Mouse (Mus musculus) left cerebral cortex, postnatal 25 days (tissue): ENCODE measurements at regions not wholly inside any gene's neighbourhood (a gene's known extent, or its start where the extent isn't known, plus 50 kb on each side); places are given as distances from the start of the nearest gene placed in this dataset.
A peak's percentile ranks its signal among the peaks of the same experiment; 100 is the strongest.

Experiments
- DNase-seq, 2 experiments: peaks; one replicate each; pipeline ENCODE4 v3.0.0; 2022; ENCODE audit warnings: low spot score in 2 of 2, mixed read lengths in 1 of 2
- intact Hi-C: fragments of 180-260 bp; cut with DNase I; formaldehyde crosslinking; loops from one replicate; pipeline ENCODE4 v1.15.1; 2025

DNA sequence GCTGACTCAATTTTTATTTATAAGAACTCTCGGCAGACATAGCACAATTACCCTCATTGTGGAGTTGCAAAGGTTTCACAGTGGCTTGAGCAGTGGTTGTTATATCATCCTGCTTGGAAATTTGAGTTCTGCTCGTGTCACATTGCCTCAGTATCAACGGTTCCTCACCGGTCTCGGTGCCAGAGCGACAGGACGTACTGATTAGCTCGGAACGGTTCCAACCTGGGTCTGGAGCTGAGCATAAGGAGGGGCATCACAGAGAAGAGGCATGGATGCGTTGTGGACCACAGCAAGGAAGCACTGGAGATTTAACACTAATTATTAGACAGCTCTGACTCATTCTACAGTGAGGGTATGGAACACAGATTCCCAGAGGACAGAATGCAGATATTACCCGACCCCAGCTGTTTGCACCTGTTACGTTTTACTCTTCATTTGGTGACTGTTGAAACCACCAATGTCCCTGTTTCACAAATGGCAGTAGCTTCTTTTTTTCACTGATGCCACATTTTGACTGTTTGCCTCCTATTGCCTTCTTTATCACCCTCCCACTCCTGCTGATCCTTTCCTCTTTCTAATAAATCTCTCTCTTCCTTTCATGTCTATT, 189.8 kb downstream of the Gja1 start:
- DNase-seq = no peak
- intact Hi-C loops = no loop called here

DNA sequence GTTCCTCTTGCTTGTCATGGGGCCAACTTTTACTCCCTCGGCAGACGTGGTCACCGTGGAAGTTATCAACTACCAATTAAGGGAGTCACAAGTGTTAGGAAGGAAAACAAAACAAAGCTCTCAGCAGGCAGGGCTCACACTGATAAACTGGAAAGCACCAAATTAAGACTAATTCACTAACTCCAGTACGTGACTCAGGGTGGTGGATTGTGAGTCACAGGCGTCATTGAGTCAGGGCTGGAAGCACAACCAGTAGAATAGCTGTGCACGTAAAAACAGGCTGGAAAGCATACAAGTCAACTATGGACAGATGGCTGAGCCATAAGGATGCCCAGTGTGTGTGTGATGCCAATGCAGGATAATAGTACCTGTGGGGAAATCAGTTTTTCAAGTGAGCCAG, 204.9 kb downstream of the Gja1 start:
- DNase-seq = peak; percentile 5 to 53
- intact Hi-C loops = no loop called here

DNA sequence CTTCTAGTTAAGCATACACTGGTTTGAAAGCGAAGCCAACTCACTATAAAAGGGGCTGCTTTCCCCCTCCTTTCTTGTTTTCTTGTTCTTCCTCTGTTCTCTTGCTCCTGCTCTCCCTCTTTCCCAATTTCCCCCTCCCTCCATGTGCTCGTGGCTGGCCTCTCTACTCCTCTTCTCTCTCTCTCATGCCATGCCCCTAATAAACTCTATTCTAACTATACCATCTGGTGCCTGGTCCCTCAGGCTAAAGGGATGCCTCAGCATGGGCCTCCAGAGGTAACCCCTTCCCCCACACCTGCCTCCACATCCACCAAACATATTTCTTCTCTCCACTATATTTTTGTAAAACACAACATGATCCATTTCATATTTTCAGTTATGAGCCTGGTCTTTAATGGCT, 210.1 kb downstream of the Gja1 start:
- no peak for DNase-seq
- intact Hi-C loops = no loop called here

DNA sequence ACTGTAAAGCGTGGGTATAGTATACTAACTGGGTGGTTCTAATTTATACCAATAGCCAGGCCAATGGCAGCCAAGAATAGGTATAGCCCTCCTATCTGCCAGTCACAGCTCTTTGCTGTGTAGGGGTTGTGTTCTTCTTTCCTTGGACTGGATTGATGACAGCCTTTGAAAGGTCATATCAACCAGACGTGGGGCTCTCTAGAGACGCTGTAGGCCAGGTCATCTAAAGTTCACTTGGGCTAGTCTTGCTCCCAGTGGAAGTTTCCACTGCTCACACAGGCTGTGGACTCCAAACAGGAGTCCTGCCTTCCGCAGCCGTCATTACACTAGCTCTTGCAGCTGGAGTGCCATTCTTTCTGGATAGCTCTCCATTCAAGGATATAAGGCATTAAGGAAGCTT, 220.3 kb downstream of the Gja1 start:
- intact Hi-C loops = loop anchor here (5.0 kb wide), 1 partner anchor 220 kb away; the partner anchor contains the start of gene Gja1

DNA sequence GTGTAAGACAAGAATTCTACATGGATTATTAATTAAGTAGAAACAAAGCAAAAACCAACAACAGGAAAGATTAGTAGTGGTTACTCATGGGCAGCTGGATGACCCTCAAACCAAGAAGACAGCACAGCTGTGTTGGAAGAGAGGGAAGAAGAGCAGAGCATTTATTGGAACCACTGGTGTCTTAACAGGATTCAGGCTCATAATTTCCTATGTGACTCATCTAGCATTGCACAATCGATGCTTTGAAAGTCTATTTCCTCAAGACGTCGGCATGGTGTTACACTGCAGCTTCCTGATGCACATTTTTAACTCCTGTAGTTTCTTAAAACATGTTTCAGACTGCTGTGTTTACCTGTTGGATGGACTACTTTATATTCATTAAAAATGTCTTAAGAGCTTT, 221.1 kb downstream of the Gja1 start:
- no peak for DNase-seq
- intact Hi-C loops = loop anchor here (5.0 kb wide), 1 partner anchor 221 kb away; the partner anchor contains the start of gene Gja1

More for the DNA sequence above, 220.3 kb downstream of the Gja1 start:
- DNase-seq = no peak

DNA sequence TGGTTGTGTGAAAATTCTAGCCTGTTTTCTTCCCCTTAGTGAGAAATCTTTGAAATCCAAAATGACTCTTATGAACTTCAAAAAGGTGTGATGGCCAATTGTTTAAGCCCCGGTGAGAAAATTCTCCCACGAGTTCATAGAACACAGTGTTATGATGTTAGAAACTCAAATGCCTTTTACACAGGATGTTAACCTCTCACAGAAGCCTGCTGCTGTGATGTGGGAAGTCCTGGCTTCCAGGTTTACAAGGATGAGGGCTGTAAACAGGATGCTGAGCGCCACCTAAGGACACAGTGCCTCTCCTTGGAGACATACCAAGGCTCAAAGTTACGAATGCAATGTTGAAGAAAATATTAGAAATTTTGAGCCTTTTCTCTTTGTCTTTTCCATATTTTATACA, 222.8 kb downstream of the Gja1 start:
- DNase-seq = no peak
- intact Hi-C loops = loop anchor here (5.0 kb wide), 1 partner anchor 223 kb away; the partner anchor contains the start of gene Gja1

DNA sequence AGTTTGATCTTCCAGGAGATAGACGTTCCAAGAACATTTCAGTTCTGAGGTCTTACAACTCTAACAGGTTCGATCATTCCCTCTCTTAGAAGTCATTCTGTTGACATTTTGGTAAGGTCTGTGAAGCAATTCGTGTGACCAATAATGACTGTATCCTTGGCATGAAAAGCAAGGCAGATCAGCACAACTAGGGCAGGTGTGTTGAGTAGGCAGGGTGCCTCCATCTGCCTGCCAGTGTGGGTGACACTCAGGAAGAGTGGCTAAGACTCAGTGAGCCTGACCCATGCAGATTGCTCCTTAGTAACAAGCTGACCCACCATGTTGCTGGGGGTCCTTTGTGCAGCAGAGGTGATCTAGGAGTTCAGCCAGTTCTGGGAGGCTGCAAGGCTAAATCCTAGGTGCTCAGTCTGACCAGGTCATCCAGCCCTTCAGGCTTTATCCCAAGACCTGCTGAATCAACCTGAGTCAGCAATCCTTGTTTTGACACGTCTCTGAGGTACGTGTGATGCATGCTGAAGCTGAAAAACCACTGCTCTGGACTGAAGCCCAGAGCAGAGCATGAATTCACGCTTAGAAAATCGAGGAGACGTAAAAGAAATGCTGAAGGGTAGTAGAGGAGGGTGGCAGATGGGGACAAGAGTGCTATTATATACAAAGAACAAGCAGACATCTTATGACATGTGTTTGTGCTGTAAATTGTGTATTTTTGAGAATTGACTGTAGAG, 234.6 kb downstream of the Gja1 start:
- DNase-seq = peak; percentile 14 to 30
- intact Hi-C loops = no loop called here

DNA sequence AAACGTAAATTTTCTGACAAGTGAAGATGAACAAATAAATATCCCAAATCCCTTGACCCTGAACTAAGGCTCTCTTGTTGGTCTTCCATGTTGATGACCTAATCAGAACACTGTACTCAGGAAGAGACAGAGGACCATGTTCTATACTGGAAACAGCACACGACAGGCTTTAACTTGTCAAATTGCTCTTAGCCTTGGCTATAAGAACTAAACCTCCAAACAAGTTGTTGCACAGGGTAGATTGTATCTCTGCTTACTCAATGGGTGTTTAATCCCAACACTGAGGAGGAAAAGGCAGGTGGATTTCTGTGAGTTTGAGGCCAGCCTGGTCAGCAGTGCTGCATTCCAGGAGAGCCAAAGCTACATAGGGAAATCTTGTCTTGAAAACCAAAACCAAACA, 265.5 kb downstream of the Gja1 start:
- intact Hi-C loops = no loop called here
- no peak for DNase-seq

DNA sequence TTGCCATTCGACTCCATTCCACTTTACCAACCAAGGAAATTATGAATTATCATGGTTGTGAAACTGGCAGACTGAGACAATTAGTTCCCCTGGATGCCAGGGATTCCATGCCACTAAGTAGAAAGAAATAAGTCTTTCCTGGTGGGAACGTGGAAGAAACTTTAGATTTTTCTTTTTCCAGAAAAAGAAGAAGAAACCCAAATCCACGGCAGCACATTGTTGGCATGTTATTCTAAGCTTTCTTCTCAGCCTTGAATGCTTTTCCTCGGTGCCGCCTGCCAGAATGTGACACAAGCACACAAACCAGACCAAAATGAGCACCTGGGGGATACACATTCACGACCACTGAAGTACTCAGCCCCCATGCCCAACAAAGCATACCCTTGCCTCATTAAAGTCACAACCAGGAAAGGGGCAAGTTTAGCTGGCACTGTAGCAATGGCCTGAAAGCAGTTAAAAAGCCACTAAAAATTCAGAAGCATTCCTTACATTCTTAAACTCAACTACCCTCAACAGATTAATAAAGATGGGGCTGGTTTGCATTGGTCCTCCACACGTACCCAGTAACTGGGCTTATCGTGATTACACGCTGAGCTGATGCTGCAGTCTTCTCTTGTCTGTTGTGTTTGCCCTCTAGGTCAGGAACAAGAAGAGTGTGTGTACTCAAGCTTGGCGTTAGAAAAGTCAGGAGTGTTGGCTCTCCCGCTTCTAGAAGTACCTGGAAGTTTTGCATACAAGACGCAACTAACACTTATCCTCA, 266.4 kb downstream of the Gja1 start:
- no peak for DNase-seq
- intact Hi-C loops = no loop called here

DNA sequence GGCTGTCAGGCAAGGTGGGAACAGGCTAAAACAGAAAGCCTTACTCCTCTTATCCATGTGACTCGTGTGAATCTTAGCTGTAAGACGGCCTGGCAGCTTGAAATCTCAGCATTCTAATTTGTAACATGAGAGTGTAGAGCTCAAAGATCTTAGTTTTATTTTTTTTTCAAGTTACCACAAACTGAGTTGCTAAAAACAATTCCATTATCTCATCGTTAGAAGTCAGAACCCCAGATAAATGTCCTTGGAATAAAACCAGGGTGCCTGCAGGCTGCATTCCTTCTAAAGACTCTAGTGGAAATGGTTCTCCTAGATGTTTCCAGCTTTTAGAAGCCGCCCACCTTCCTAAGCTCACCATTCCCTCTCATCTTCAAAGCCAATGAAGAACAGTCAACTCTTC, 283.4 kb downstream of the Gja1 start:
- no peak for DNase-seq
- intact Hi-C loops = no loop called here

DNA sequence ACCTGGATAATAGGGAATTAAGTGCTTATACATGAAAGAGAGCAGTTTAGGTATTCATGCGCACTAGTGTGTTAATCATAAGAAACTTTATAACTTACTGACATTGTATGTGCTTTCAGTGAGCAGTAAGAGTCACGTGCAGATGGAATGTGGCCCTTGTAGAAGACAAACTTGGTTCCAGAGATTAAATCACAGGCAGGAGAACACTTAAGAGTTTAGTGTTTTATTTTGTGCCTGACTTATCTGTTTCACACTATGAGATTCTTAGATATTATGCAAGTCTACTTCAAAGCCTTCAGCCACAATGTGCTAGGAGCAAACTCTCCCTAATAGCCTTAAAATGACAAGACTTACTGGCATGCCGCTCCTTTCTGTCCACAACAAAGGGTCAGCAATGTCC, 296.8 kb downstream of the Gja1 start:
- intact Hi-C loops = no loop called here
- no peak for DNase-seq

DNA sequence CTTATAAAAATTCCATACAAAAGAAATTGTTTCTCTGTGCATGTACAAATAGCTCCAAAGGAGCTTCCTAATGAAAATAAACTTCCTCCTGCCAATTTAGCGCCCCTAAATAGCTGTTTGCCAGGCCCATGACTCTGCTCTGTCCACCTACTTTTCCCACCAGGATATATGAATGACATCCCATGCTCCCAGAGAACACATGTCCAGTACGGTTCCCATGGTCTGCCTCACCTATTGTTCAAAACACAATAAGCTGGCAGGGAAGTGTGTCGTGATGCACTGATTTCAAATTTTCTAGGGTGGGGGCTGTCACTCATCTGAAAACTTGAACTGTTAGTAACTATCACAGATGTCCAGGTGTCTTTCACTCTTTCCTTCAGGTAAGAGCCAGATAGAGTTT, 305.8 kb downstream of the Gja1 start:
- no peak for DNase-seq
- intact Hi-C loops = no loop called here

DNA sequence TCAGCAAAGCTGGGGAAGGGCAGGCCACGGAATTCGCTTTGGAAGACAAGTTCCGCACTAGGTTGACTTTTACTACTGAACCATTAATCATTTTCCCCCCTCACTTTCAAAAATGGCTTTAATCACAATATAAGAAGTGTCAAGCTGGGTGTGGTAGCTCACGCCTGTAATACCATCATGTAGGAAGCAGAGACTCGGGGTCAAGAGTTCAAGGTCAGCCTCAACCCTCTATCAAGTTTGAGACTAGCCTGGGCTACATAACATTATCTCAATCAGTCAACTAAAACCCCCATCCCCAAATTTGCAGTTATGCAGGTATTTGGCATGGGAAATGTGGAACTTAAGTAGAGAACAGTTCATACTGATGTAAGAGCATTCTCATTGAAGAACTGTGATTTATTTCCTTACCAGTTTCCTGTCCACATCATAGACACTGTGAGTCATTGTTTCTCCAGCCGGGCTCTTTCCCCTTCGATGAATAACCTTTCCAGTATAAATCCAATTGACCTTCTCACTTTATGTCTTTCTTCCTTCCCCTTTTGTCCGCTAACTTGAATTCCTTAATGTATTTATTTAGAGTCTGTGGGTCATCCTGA, 308.6 kb downstream of the Gja1 start:
- no peak for DNase-seq
- intact Hi-C loops = no loop called here

DNA sequence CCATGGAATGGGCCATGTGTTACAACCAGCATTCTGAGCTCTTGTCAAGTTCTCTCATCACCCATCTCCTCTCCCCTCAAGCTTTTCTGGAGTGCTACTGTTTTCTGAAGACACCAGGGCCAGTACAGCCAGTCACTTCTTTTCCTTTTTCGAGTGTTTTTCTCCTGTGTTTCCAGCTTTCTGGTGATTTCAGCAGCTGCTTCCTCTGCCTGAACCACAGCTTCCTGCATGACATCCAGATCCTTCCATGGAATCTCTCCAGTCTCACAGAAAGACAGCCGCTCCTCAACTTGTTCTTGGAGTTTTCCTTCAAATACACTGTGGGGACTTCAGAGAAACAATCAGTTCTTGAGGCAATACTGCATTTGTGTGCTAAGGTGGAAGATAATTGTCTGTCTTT, 314.3 kb downstream of the Gja1 start:
- DNase-seq = no peak
- intact Hi-C loops = no loop called here

DNA sequence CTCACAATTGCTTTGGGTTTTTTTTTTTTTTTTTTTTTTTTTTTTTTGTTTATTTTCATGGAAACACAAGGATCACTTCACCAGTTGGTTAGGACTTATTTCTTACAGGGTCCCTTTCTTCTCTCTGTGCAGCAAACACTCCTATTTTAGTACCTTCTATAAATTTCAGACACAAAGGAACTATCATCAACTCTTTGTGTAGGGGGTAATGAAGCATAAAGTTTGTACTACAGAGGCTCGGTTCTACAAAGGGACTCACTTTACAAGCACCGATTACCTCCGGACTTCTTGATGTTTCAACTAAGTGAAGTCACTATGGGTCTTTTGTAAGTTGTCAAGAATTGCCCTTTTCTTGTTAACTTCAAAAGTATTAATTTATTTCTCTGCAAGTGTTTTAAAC, 318.0 kb downstream of the Gja1 start:
- no peak for DNase-seq
- intact Hi-C loops = no loop called here

DNA sequence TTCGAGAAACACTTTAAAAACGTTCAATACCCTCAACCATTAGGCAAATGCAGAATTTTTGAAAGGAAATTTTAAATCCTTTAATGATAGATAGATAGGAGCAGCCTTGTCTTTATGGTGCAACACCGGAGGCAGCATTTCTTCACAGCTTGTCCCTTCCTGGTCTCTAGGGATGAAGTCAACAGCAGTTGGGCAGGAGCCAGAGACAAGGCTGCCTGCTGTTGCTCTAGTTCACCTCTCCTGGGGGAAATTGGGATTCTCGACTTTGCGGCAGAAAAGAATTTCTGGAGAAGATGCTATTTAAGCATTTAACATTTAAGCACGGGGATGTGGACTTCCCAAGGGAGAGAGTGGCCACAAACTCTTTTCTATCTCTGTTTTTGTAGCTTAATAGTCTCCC, 323.0 kb downstream of the Gja1 start:
- intact Hi-C loops = no loop called here
- DNase-seq = no peak

DNA sequence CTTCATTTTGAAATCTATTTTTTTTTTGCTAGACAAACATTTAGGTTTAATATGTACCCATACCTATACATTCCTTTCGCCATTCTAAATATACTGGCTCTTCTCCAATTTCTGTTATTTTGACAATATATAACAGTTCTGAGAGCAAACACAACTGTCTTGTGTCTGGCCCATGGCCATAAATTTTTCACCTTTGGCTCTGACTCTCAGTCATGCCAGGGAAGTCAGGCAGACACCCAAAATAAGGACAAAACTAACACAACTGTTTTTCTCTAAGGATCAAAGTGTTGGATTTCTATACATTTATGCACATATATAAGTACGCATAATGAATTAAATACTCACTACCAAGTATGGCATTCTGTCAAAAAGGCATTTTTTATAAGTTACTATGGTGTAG, 331.3 kb downstream of the Gja1 start:
- intact Hi-C loops = no loop called here
- DNase-seq = no peak

DNA sequence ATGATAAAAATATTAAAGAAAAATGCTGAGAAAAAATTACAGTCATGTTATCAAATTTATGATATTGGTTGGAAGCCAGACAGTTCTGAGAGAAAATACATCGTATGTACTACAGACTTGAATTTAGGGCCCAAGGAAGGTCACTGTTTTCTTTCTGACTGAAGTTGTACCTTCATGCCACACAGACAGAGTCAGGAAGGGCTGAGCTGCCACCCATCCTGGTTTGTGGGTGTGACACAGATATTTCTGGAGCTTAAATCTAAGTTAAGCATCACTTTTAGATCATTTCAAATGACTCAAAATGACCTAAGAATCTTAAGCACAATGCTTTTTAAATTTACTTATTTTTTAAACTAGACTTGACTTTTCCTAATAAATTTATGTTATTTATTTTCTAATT, 331.8 kb downstream of the Gja1 start:
- no peak for DNase-seq
- intact Hi-C loops = no loop called here

DNA sequence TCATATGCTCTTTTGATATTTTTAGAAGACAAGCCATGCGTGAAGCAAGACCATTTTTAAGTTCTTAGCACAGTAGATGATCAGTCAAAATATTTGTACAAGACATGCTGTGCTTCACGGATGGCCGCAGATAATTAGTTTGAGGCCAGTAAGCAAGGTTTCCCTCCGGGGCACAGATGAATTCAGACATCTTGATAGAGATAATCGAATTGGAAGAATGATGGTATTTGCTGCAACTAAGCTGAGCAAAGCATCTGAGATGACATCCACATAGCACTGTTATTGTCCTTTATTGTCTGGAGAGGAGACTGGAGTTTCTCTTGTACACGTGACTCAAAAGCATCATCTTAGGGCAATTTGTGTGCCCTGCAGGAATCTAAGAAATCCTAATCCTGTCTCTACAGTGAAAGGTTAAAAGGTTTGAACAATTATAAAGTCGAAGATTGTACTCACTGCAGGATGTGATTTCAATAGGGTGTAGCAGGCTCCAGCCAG, 335.5 kb downstream of the Gja1 start:
- intact Hi-C loops = no loop called here
- no peak for DNase-seq

DNA sequence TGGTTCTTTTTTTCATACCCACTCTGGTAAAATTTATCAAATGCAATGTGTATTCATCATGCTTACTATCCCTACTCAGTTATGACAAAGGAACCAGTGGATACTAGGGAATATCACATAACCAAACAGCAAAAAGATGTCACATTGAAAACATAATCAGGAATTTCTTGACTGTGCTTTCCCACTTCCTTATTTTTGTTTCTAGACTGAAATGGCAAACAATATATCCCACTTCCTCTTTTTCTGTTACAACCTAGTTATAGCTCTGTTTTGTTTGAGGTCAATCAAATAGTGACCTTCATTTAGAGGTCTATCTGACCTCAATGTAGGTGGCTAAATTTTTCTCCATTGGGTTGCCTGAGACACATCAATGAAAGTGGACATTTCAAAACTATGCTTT, 359.9 kb downstream of the Gja1 start:
- DNase-seq = no peak
- intact Hi-C loops = no loop called here
